ENCODE assay signal across 21 mouse cellular contexts in genomic region chrX:13306190-13306589, GRCm38 (mm10). TPM values are rescaled to one million over a fixed set of nuclear protein-coding genes. Genes with fewer than 3 reads are reported as not detected.
A peak's percentile ranks its signal among the peaks of the same experiment; 100 is the strongest.
DNase-seq lines count a peak whose midpoint lies in the region; ATAC-seq lines count a peak whose summit lies in the region.
"Had no signal": no experiment of that assay in that cellular context is flagged by ENCODE, and none has a peak within 500 bp of the region (broad histone marks: within the 10 kb centered on the region; RNA-seq: fewer than 3 reads in every experiment).

No protein-coding gene starts in this region.

- peak; percentile 29 for DNase-seq in lung, postnatal 25 days (ENCODE audit: low spot score)
- DNase-seq in lung, postnatal 14 days, result no peak
- DNase-seq in ovary, postnatal 14 days (ENCODE audit: low spot score), result no peak
- no peak for DNase-seq in gastrocnemius, postnatal 4 days (ENCODE audit: low spot score in 2 of 2)
- DNase-seq: adrenal gland, adult 2 months; adrenal gland, postnatal 14 days; cerebellum, adult 11-12 months; cerebellum, adult 8-10 months; cerebellum, postnatal 10 days; cerebellum, postnatal 36 days; gastrocnemius, postnatal 10 days; gastrocnemius, postnatal 36 days; heart, adult 18-20 months; heart, postnatal 10 days; heart, postnatal 36 days had no signal

- peak; percentile 39; the same call in 1 of the 2 replicates for ATAC-seq in common myeloid progenitor, adult 5-6 weeks (replicated peaks; ENCODE audit: low read depth, poor library complexity, severe bottlenecking)
- ATAC-seq in megakaryocyte, adult 5-6 weeks (ENCODE audit: poor library complexity, severe bottlenecking), result peak; percentile 64
- ATAC-seq: CD4-positive, CD25-positive, alpha-beta regulatory T cell, adult 4 months; forebrain, embryonic 13.5 days; forebrain, embryonic 16.5 days; hindbrain, embryonic 16.5 days had no signal

RNA-seq across cellular contexts. Expression of gene Ddx3x, which starts 25.4 kb away (rescaled TPM):
- total RNA-seq in common myeloid progenitor, adult 5-6 weeks (2017), result 557 and 585 TPM in 2 replicates
- 177 and 179 TPM in 2 replicates for total RNA-seq in megakaryocyte, adult 5-6 weeks (2015)
- 384 and 435 TPM in 2 replicates for total RNA-seq in megakaryocyte, adult 5-6 weeks (2017)
- total RNA-seq in gastrocnemius, postnatal 4 days (2021), result 100 to 1,000 TPM; 126 to 144 TPM
